Mouse (Mus musculus) C2C12 (cell line): Measurements from ENCODE around the gene Dcaf7.

Experiments
- CEBPB ChIP-seq: IDR thresholded peaks from one replicate; pipeline ENCODE4 v1.6.1; 2011; ENCODE audit warnings: low read depth, mild to moderate bottlenecking, control low read depth, moderate library complexity
- CTCF ChIP-seq: IDR thresholded peaks from one replicate; pipeline ENCODE4 v1.5.1; 2011; ENCODE audit not compliant: control insufficient read depth, insufficient read depth, insufficient read length
- MAX ChIP-seq: IDR thresholded peaks from one replicate; pipeline ENCODE4 v1.6.1; 2011; ENCODE audit warnings: mild to moderate bottlenecking, control low read depth
- MYOD1 ChIP-seq: IDR thresholded peaks from one replicate; pipeline ENCODE4 v1.6.1; 2011; ENCODE audit warnings: low read depth; ENCODE audit not compliant: control insufficient read depth, insufficient read length
- MYOG ChIP-seq: IDR thresholded peaks from one replicate; pipeline ENCODE4 v1.6.1; 2011; ENCODE audit not compliant: control insufficient read depth, insufficient read length; ENCODE audit errors: extremely low read depth
- USF1 ChIP-seq: IDR thresholded peaks from one replicate; pipeline ENCODE4 v1.6.1; 2011; ENCODE audit warnings: low read depth, mild to moderate bottlenecking, control low read depth, moderate library complexity

GRCm38 (mm10) chr11:106058020-106058419 is 21.3 kb downstream of the Dcaf7 start:
- TF ChIP-seq CTCF (no peak), MAX (no peak), USF1 (no peak), MYOD1 (no peak), CEBPB (no peak), MYOG (no peak)
